Mouse (Mus musculus): ENCODE measurements around the gene Gltp. TPM values are rescaled to one million over a fixed set of nuclear protein-coding genes. Genes with fewer than 3 reads are reported as not detected.

Gltp gene
- polyA plus RNA-seq, 1 experiment from 2014 or later: 30.4 TPM

DNA sequence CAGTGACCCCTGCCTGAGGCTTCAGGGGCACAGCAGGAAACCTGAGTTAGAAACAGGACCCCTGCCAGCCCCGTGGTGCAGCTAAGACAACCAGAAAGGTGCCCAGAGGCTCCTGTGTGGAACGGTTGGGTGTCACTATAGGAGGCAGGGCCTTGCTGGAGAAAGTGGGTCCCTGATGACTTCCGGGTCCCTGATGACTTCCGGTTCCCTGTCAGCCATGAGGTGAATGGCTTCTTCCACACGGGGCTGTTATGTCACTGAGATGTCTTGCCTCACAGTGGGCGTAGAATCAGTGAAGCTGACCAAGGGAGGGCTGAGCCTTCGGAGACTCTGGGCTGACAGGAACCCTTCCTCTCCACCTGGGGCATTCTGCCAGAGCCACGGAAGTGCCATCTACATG, 16.2 kb downstream of the Gltp start:
- H3K27ac ChIP-seq (replicated peaks; ENCODE audit: low read depth, low read length): no peak overlapping the region
- WGBS: 88% methylated on average over 8 of the region's 8 CpGs
- no peak for ATAC-seq (ENCODE audit: low FRiP score, low TSS enrichment)
- DNase-seq: no peak
- H3K4me1 ChIP-seq (ENCODE audit: control insufficient read depth, insufficient read depth, low read length): no peaks in the 10 kb centered on the region
- H3K4me2 ChIP-seq (ENCODE audit: low read length): no peak overlapping the region
- no peak overlapping the region for H3K9ac ChIP-seq (replicated peaks; ENCODE audit: low read length)
- H3K9me3 ChIP-seq (ENCODE audit: control insufficient read depth, low read length): no peaks in the 10 kb centered on the region
- H3K4me3 ChIP-seq (replicated peaks; ENCODE audit: low read depth, low read length): no peak overlapping the region
- no peaks in the 10 kb centered on the region for H3K27me3 ChIP-seq (ENCODE audit: control insufficient read depth, insufficient read depth, low read length)
- peaks cover 35% of the 10 kb centered on the region for H3K36me3 ChIP-seq (ENCODE audit: control insufficient read depth, insufficient read depth, low read length)

DNA sequence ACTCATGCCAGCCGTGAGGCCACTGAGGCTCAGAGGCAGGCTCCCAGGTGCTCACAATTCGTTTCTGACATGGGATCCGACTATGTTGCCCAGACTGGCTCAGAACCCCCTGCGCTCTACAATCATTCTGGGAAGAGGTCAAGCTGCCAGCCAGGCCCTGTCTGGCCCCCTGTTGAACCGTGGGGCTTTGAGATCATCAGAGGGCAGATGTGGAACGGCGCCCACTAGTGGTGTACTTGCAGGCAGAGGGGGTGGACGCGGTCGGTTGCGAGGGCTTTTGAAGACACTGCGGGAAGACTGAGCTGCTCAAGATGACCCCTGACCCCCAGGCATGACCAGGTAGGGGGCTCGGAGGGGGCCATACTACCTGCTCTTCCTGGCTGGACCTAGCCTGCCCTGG, 17.7 kb downstream of the Gltp start:
- peaks cover 35% of the 10 kb centered on the region for H3K36me3 ChIP-seq (ENCODE audit: control insufficient read depth, insufficient read depth, low read length)

DNA sequence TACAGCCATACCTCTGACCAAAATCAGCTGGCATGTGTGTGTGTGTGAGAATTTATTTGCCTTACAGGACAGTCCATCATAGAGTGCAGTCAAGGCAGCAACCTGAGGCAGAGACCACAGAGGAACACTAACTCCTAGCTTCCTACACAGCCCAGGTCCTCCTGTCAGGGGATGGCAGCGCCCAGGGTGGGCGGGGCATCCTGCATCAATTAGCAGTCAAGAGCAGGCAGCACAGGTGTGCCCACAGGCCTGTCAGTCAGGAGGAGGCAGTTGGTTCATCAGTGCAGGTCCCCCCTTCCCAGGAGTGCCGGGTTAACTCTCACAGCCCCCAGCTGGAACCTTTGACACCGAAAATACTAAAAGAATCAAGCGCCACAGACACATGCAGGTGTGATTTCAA, 21.8 kb downstream of the Gltp start:
- Histone ChIP-seq H3K27ac (replicated peaks; ENCODE audit: low read depth, low read length) (no peak overlapping the region), H3K27me3 (ENCODE audit: control insufficient read depth, insufficient read depth, low read length) (no peaks in the 10 kb centered on the region), H3K9me3 (ENCODE audit: control insufficient read depth, low read length) (no peaks in the 10 kb centered on the region), H3K4me1 (ENCODE audit: control insufficient read depth, insufficient read depth, low read length) (no peaks in the 10 kb centered on the region), H3K9ac (replicated peaks; ENCODE audit: low read length) (no peak overlapping the region), H3K4me3 (replicated peaks; ENCODE audit: low read depth, low read length) (no peak overlapping the region), H3K36me3 (ENCODE audit: control insufficient read depth, insufficient read depth, low read length) (0 out of 2 replicates have a peak, but pooled peaks cover 5% of the 10 kb centered on the region), H3K4me2 (ENCODE audit: low read length) (no peak overlapping the region)
- WGBS: 93% methylated on average over 5 of the region's 5 CpGs
- DNase-seq (no peak), ATAC-seq (ENCODE audit: low FRiP score, low TSS enrichment) (no peak)

More for the DNA sequence above, 17.7 kb downstream of the Gltp start:
- H3K4me2 ChIP-seq (ENCODE audit: low read length): no peak overlapping the region
- no peaks in the 10 kb centered on the region for H3K27me3 ChIP-seq (ENCODE audit: control insufficient read depth, insufficient read depth, low read length)
- no peaks in the 10 kb centered on the region for H3K4me1 ChIP-seq (ENCODE audit: control insufficient read depth, insufficient read depth, low read length)
- no peak for DNase-seq
- 88% methylated on average over 13 of the region's 13 CpGs for WGBS
- H3K4me3 ChIP-seq (replicated peaks; ENCODE audit: low read depth, low read length): no peak overlapping the region
- no peak overlapping the region for H3K27ac ChIP-seq (replicated peaks; ENCODE audit: low read depth, low read length)
- ATAC-seq (ENCODE audit: low FRiP score, low TSS enrichment): no peak
- no peaks in the 10 kb centered on the region for H3K9me3 ChIP-seq (ENCODE audit: control insufficient read depth, low read length)
- no peak overlapping the region for H3K9ac ChIP-seq (replicated peaks; ENCODE audit: low read length)

DNA sequence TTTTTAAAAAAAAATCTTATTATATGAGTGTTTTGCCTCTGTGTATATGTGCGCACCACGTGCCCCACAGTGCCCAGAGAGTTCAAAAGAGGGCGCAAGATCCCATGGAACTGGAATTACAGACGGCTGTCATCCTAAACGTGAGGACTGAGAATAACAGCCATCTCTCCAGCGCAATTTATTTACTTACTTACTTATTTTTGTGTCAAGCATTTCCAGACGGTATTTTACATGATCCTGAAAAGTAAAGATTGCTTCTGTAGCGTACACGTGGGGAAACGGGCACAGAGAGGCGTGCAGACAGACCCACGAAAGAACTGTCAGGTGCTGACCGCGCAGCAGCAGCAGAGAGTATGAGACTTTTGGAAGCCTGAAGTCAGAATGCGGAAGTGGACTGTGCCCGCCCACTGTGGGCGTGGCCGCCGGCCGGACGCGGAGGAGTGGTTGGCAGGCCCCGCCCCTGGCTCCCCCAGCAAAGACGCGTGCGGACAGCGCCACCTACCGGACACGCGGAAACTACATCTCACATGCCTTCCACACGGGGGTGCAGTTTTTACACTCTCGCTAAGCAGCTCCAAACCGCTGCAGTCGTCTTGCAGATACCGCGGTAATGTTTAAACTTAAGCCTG, 23.4 kb downstream of the Gltp start:
- no peaks in the 10 kb centered on the region for H3K4me1 ChIP-seq (ENCODE audit: control insufficient read depth, insufficient read depth, low read length)
- H3K9ac ChIP-seq (replicated peaks; ENCODE audit: low read length): no peak overlapping the region
- 4% methylated on average over 36 of the region's 36 CpGs for WGBS
- no peaks in the 10 kb centered on the region for H3K9me3 ChIP-seq (ENCODE audit: control insufficient read depth, low read length)
- no peaks in the 10 kb centered on the region for H3K36me3 ChIP-seq (ENCODE audit: control insufficient read depth, insufficient read depth, low read length)
- peak overlapping the region; percentile 20 for H3K4me3 ChIP-seq (replicated peaks; ENCODE audit: low read depth, low read length)
- H3K27me3 ChIP-seq (ENCODE audit: control insufficient read depth, insufficient read depth, low read length): no peaks in the 10 kb centered on the region
- H3K4me2 ChIP-seq (ENCODE audit: low read length): peak overlapping the region; percentile 51
- DNase-seq (peak; percentile 98), ATAC-seq (ENCODE audit: low FRiP score, low TSS enrichment) (peak; percentile 88)
- H3K27ac ChIP-seq (replicated peaks; ENCODE audit: low read depth, low read length): no peak overlapping the region

DNA sequence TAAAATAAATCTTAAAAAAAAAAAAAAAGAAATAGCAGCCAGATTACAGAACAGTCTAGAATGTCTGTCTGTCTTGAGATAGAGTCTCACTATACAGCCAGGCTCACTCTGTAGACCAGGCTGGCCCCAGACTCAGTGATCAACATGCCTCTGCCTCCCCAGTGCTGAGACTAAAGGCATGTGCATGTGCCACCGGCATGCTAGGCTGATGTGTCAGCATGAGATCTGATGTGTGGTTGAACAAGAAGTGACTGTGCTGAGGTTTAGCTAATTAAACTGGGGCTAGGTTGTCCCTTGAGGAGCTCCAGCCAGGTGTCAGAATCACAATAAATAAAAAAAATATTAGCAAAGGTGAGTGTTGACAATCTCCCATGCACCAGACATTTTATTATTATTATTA, 24.1 kb downstream of the Gltp start:
- ATAC-seq (ENCODE audit: low FRiP score, low TSS enrichment): no peak
- no peak overlapping the region for H3K9ac ChIP-seq (replicated peaks; ENCODE audit: low read length)
- no peak overlapping the region for H3K4me2 ChIP-seq (ENCODE audit: low read length)
- WGBS: 69% methylated on average over 1 of the region's 1 CpGs
- H3K9me3 ChIP-seq (ENCODE audit: control insufficient read depth, low read length): no peaks in the 10 kb centered on the region
- H3K36me3 ChIP-seq (ENCODE audit: control insufficient read depth, insufficient read depth, low read length): no peaks in the 10 kb centered on the region
- no peak for DNase-seq
- no peaks in the 10 kb centered on the region for H3K4me1 ChIP-seq (ENCODE audit: control insufficient read depth, insufficient read depth, low read length)
- H3K27me3 ChIP-seq (ENCODE audit: control insufficient read depth, insufficient read depth, low read length): no peaks in the 10 kb centered on the region
- H3K27ac ChIP-seq (replicated peaks; ENCODE audit: low read depth, low read length): no peak overlapping the region
- no peak overlapping the region for H3K4me3 ChIP-seq (replicated peaks; ENCODE audit: low read depth, low read length)

DNA sequence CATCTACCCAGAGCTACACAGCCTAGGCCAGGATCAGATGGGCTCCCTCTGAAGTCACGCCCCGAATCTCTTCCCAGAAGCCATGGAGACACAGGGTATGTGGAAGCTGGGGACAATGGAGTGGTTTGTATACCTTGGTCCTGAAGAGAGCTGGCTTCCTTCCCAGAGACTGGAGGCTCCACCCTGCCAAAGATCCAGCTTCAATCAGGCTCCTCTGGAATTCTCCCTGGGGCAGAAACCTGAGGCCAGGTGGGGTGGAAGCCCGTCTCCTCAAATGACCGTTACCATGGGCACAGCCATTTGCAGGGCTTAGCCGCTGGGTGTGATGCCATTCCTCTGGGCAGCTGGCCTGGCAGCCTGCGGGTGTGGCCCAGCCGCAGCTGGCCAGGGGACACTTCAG, 26.0 kb downstream of the Gltp start:
- DNase-seq: no peak
- H3K27me3 ChIP-seq (ENCODE audit: control insufficient read depth, insufficient read depth, low read length): no peaks in the 10 kb centered on the region

DNA sequence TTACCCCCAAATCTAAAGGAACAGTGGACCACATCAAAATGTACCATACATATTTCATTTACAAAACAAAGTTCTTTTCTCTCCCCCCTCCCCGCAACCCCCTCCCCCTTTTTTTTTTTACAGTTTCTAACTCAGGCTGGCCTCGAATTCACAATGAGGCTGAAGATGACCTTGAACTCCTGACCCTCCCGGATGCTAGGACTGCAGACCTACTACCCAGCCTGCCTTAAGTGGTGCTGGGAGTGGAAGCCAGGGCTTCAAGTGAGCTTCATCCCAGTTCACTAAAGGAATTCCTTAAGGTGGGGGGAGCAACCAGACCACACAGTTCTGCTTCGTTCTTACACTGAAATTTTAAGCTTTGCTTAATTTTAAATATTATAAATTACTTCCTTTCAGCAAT, 26.6 kb downstream of the Gltp start:
- 83% methylated on average over 4 of the region's 4 CpGs for WGBS
- Histone ChIP-seq H3K4me3 (replicated peaks; ENCODE audit: low read depth, low read length) (no peak overlapping the region), H3K9ac (replicated peaks; ENCODE audit: low read length) (no peak overlapping the region), H3K4me2 (ENCODE audit: low read length) (no peak overlapping the region), H3K36me3 (ENCODE audit: control insufficient read depth, insufficient read depth, low read length) (no peaks in the 10 kb centered on the region), H3K9me3 (ENCODE audit: control insufficient read depth, low read length) (no peaks in the 10 kb centered on the region), H3K4me1 (ENCODE audit: control insufficient read depth, insufficient read depth, low read length) (no peaks in the 10 kb centered on the region), H3K27me3 (ENCODE audit: control insufficient read depth, insufficient read depth, low read length) (peaks cover 3% of the 10 kb centered on the region), H3K27ac (replicated peaks; ENCODE audit: low read depth, low read length) (no peak overlapping the region)
- no peak for ATAC-seq (ENCODE audit: low FRiP score, low TSS enrichment)
- DNase-seq: no peak

More for the DNA sequence above, 26.0 kb downstream of the Gltp start:
- no peaks in the 10 kb centered on the region for H3K4me1 ChIP-seq (ENCODE audit: control insufficient read depth, insufficient read depth, low read length)
- H3K27ac ChIP-seq (replicated peaks; ENCODE audit: low read depth, low read length): no peak overlapping the region
- H3K4me3 ChIP-seq (replicated peaks; ENCODE audit: low read depth, low read length): no peak overlapping the region
- WGBS: 78% methylated on average over 7 of the region's 7 CpGs
- no peak overlapping the region for H3K9ac ChIP-seq (replicated peaks; ENCODE audit: low read length)
- H3K9me3 ChIP-seq (ENCODE audit: control insufficient read depth, low read length): no peaks in the 10 kb centered on the region
- H3K36me3 ChIP-seq (ENCODE audit: control insufficient read depth, insufficient read depth, low read length): no peaks in the 10 kb centered on the region
- no peak for ATAC-seq (ENCODE audit: low FRiP score, low TSS enrichment)
- H3K4me2 ChIP-seq (ENCODE audit: low read length): no peak overlapping the region

DNA sequence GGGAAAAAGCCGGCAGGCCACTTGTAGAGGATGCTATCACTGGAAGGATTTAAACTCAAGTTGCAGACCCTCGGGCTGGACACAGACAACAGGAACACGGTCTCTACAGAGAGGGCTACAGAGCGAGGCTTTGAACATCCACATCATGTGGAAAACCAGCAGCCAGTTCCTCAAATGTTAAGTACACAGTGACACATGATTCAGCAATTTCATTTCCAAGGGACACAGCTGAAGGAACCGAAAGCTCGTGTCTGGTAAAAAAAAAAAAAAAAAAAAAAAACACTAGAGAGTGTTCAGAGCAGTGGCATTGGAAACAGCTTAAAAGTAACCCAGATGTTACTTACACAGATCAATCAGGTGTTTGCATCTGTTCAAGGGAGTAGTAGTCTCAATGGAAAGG, 29.8 kb downstream of the Gltp start:
- WGBS: 81% methylated on average over 6 of the region's 6 CpGs
- no peak overlapping the region for H3K4me3 ChIP-seq (replicated peaks; ENCODE audit: low read depth, low read length)

DNA sequence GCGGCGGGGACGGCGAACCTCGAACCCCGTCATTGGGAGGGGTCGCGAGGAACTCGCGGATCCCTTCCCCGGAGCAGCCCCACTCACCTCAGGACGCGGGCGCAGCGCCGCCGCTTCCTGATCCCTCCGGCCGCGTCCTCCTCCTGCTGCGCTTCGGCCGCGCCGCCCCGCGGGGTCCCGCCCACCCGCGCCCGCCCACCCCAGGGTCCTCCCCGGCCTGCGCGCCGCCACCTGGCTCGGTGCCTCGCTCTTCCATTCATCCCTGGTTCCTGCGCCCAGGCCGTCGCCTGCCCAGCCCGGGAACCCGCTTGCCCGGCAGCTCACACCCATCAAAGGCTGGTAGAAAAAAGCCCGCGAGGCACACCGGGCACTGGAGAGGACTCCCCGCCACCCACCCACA, 32.5 kb downstream of the Gltp start, which contains the start of gene Trpv4:
Trpv4 (minus strand) TSS at position 167 of the 400 bp plus-strand sequence.
- Histone ChIP-seq H3K4me2 (ENCODE audit: low read length) (peak within 1 kb of the TSS; percentile 58), H3K36me3 (ENCODE audit: control insufficient read depth, insufficient read depth, low read length) (no peaks in the 10 kb centered on the region), H3K9me3 (ENCODE audit: control insufficient read depth, low read length) (no peaks in the 10 kb centered on the region), H3K27me3 (ENCODE audit: control insufficient read depth, insufficient read depth, low read length) (peaks cover 32% of the 10 kb centered on the region), H3K4me1 (ENCODE audit: control insufficient read depth, insufficient read depth, low read length) (0 out of 2 replicates have a peak, but pooled peaks cover 5% of the 10 kb centered on the region), H3K9ac (replicated peaks; ENCODE audit: low read length) (peak within 1 kb of the TSS; percentile 42; the same call in 1 of the 2 replicates), H3K27ac (replicated peaks; ENCODE audit: low read depth, low read length) (no peak within 1 kb of the TSS), H3K4me3 (replicated peaks; ENCODE audit: low read depth, low read length) (peak within 1 kb of the TSS; percentile 31)
- ATAC-seq (ENCODE audit: low FRiP score, low TSS enrichment) (no peak), DNase-seq (no peak)
- WGBS: under 1% methylated on average over 47 of the region's 47 CpGs

More for the DNA sequence above, 29.8 kb downstream of the Gltp start:
- ATAC-seq (ENCODE audit: low FRiP score, low TSS enrichment) (no peak), DNase-seq (no peak)
- 0 out of 2 replicates have a peak, but pooled peaks cover 5% of the 10 kb centered on the region for H3K4me1 ChIP-seq (ENCODE audit: control insufficient read depth, insufficient read depth, low read length)
- no peak overlapping the region for H3K27ac ChIP-seq (replicated peaks; ENCODE audit: low read depth, low read length)
- peaks cover 32% of the 10 kb centered on the region for H3K27me3 ChIP-seq (ENCODE audit: control insufficient read depth, insufficient read depth, low read length)
- H3K9me3 ChIP-seq (ENCODE audit: control insufficient read depth, low read length): no peaks in the 10 kb centered on the region
- no peaks in the 10 kb centered on the region for H3K36me3 ChIP-seq (ENCODE audit: control insufficient read depth, insufficient read depth, low read length)
- no peak overlapping the region for H3K9ac ChIP-seq (replicated peaks; ENCODE audit: low read length)
- no peak overlapping the region for H3K4me2 ChIP-seq (ENCODE audit: low read length)
